Mouse (Mus musculus) forebrain, embryonic 10.5 days (tissue): ENCODE measurements around the gene Lmbrd1. TPM values are rescaled to one million over a fixed set of nuclear protein-coding genes. Genes with fewer than 3 reads are reported as not detected.

Experiments used
- DNase-seq: peaks from one replicate; pipeline ENCODE4 v3.0.0-alpha.2; 2017; ENCODE audit warnings: low spot score; ENCODE audit errors: extremely low spot score
- H3K27ac ChIP-seq: fragments of 300-500 bp; sonication (generic); 2 replicates; pipeline ENCODE4 v1.5.1; 2016; ENCODE audit warnings: mild to moderate bottlenecking
- H3K27me3 ChIP-seq: fragments of 300-500 bp; sonication (generic); 2 replicates; pipeline ENCODE4 v1.6.1; 2016; ENCODE audit warnings: mild to moderate bottlenecking; ENCODE audit not compliant: poor library complexity, severe bottlenecking
- H3K36me3 ChIP-seq: fragments of 300-500 bp; sonication (generic); replicated peaks from 2 replicates; pipeline ENCODE4 v1.6.1; 2016; ENCODE audit warnings: mild to moderate bottlenecking, moderate library complexity
- H3K4me1 ChIP-seq: fragments of 300-500 bp; sonication (generic); 2 replicates; pipeline ENCODE4 v1.6.1; 2016
- H3K4me3 ChIP-seq: fragments of 300-500 bp; sonication (generic); 2 replicates; pipeline ENCODE4 v1.5.1; 2016; ENCODE audit warnings: mild to moderate bottlenecking, moderate library complexity
- H3K9me3 ChIP-seq: fragments of 300-500 bp; sonication (generic); 2 replicates; pipeline ENCODE4 v1.6.1; 2016; ENCODE audit warnings: mild to moderate bottlenecking, moderate library complexity
- WGBS: fragments of 180-500 bp; shearing (Covaris S2); methylation state at CpG from one replicate; pipeline ENCODE4 v1.1.7; 2016; 5-methylcytosine and 5-hydroxymethylcytosine counted together
- polyA plus RNA-seq: library from polyadenylated mRNA; unstranded; fragments of >200 nt; fragmentation: Nextera tagmentation; extraction: Ambion mirVana; gene quantifications from 2 replicates; pipeline ENCODE4 v1.2.1, GENCODE M21; 2016

The Lmbrd1 gene
- polyA plus RNA-seq, 1 experiment from 2014 or later: 24.0 TPM

DNA sequence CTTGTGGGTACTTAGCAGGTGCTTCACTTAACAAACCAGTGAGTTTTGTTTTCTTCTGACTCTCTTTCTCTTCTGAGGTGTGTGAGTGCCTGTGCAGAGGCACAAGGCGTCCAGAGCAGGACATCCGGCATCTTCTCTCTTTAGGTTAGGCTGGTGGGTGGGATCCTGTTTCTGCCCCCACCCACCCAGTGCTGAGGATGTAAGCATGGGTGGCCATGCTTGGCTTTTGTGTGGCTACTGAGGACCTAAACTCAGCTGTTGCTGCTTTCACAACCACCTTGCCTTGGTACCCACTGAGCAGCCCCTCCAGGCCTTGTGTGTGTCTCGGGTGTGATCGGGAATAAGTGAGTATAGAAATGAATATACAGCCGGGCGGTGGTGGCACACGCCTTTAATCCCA, 7.2 kb downstream of the Lmbrd1 start:
- peaks cover 19% of the 10 kb centered on the region for H3K36me3 ChIP-seq
- no peak for DNase-seq
- no peak overlapping the region for H3K27ac ChIP-seq
- H3K9me3 ChIP-seq: no peaks in the 10 kb centered on the region
- no peaks in the 10 kb centered on the region for H3K4me1 ChIP-seq
- no peak overlapping the region for H3K4me3 ChIP-seq
- 93% methylated on average over 7 of the region's 7 CpGs for WGBS
- no peaks in the 10 kb centered on the region for H3K27me3 ChIP-seq

GRCm38 (mm10) chr1:24686235-24687021, 8.0 kb downstream of the Lmbrd1 start:
- Histone ChIP-seq H3K36me3 (peaks cover 19% of the 10 kb centered on the region), H3K27ac (no peak overlapping the region), H3K9me3 (no peaks in the 10 kb centered on the region), H3K4me3 (no peak overlapping the region), H3K4me1 (no peaks in the 10 kb centered on the region), H3K27me3 (no peaks in the 10 kb centered on the region)
- WGBS: 94% methylated on average over 4 of the region's 4 CpGs
- no peak for DNase-seq

DNA sequence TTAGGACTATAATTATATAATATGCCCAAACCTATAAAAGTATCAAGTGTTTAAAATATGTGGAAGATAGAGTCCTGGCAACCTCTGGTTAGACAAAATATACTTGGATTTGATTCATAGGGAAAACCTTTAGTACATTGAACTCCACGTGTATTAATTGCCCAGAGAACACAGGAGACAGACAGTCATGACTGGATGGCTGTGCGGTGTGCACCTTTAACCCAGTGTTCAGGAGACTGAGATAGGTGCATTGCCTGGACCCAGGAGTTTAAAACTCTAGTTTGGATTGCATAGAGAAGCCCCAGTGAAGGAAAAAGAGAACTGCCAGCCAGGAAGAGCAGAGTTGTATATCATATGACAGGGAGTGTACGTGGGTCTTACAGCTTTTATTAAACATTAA, 19.2 kb downstream of the Lmbrd1 start:
- no peak for DNase-seq
- 91% methylated on average over 3 of the region's 3 CpGs for WGBS
- H3K9me3 ChIP-seq: no peaks in the 10 kb centered on the region
- no peaks in the 10 kb centered on the region for H3K27me3 ChIP-seq
- peaks cover 6% of the 10 kb centered on the region for H3K4me1 ChIP-seq
- peaks cover 9% of the 10 kb centered on the region for H3K36me3 ChIP-seq
- no peak overlapping the region for H3K4me3 ChIP-seq
- H3K27ac ChIP-seq: no peak overlapping the region

DNA sequence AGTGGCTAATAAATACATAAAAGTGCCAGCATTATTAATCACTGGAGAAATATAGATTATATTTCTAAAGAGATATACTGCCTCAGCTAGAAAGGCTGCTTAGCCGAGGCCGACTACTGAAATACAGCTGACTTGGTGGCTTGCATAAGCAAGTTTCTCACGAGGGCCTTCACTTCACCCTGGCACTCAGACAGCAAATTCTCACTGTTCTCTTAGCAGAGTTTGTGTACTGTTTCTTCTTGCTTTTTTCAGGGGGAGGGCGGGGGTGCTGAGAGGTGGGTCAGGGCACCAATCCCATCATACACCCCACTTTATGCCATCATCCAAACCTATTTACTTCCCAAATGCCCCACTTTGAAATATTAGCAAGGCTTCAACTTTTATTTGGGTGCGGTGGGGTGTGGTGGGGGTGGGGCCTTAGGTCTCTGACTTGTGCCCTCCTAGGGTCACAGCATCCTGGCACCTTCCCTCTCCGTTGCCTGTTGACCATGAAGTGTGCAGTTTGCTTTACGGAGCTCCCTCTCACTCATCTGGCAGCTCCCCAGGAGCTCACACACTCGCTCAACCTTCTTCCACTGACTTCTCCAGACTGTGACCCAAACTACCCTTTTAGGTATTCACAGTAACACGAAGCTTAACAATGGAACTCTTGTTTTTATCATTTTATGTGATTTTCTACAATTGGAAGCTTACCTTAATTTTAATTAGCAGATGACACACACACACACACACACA, 19.9 kb downstream of the Lmbrd1 start:
- WGBS: 74% methylated on average over 9 of the region's 9 CpGs
- Histone ChIP-seq H3K27me3 (no peaks in the 10 kb centered on the region), H3K4me1 (peaks cover 6% of the 10 kb centered on the region), H3K36me3 (peaks cover 3% of the 10 kb centered on the region), H3K9me3 (no peaks in the 10 kb centered on the region), H3K27ac (no peak overlapping the region), H3K4me3 (no peak overlapping the region)
- no peak for DNase-seq

GRCm38 (mm10) chr1:24699320-24699719, 20.9 kb downstream of the Lmbrd1 start:
- Histone ChIP-seq H3K4me3 (no peak overlapping the region), H3K9me3 (no peaks in the 10 kb centered on the region), H3K27ac (no peak overlapping the region), H3K36me3 (no peaks in the 10 kb centered on the region), H3K27me3 (no peaks in the 10 kb centered on the region), H3K4me1 (peaks cover 6% of the 10 kb centered on the region)
- 27% methylated on average over 9 of the region's 9 CpGs for WGBS
- no peak for DNase-seq

GRCm38 (mm10) chr1:24700241-24700640, 21.8 kb downstream of the Lmbrd1 start:
- Histone ChIP-seq H3K36me3 (peaks cover 4% of the 10 kb centered on the region; the same call in 1 of the 2 replicates), H3K4me3 (no peak overlapping the region), H3K4me1 (peaks cover 6% of the 10 kb centered on the region), H3K27ac (no peak overlapping the region), H3K27me3 (no peaks in the 10 kb centered on the region), H3K9me3 (no peaks in the 10 kb centered on the region)
- WGBS: 88% methylated on average over 5 of the region's 5 CpGs
- no peak for DNase-seq

DNA sequence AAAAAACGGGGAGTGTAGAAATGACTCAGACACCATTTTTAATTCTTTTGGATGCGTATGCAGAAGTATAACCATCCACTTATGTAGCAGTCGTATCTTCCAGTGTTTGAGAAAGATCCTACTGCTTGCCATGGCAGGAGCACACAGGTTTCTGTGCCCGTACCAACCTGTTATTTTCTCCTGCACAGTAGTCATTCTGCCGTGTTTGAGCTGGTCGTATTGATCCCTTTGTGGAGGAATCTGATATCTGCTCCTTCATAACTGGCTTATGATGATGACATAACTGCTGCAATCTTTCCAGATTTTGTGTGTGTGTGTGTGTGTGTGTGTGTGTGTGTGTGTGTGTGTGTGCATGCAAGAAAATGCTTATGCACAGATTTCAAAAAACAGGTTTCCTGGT, 25.4 kb downstream of the Lmbrd1 start:
- Histone ChIP-seq H3K27ac (no peak overlapping the region), H3K36me3 (peaks cover 29% of the 10 kb centered on the region), H3K4me3 (no peak overlapping the region), H3K27me3 (no peaks in the 10 kb centered on the region), H3K9me3 (no peaks in the 10 kb centered on the region), H3K4me1 (peaks cover 6% of the 10 kb centered on the region)
- 89% methylated on average over 6 of the region's 6 CpGs for WGBS
- no peak for DNase-seq

DNA sequence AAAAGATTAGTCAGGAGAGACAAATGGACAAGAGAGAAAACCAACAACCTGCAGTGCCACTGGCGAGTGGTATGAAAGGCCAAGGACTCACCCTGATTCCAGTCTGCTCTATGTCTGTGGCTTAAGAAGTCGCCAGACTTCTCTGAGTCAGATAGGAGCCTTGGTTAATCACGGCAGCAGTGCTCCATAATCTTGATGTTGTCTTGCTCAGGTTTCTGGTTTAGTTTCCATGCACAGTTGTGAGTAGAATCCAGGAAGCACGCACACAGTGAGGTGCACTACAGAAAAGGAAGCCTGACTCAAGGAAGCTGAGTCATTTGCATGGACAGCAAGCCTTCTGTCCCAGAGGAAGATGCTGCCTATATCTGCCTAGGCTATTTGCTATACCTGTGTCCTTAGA, 37.9 kb downstream of the Lmbrd1 start:
- Histone ChIP-seq H3K27me3 (no peaks in the 10 kb centered on the region), H3K4me1 (no peaks in the 10 kb centered on the region), H3K4me3 (no peak overlapping the region), H3K36me3 (peaks cover 36% of the 10 kb centered on the region), H3K27ac (no peak overlapping the region), H3K9me3 (peaks cover 11% of the 10 kb centered on the region; the same call in 1 of the 2 replicates)
- DNase-seq: no peak
- WGBS: 94% methylated on average over 4 of the region's 4 CpGs

- Histone ChIP-seq H3K36me3 (peaks cover 36% of the 10 kb centered on the region), H3K27me3 (no peaks in the 10 kb centered on the region), H3K27ac (no peak overlapping the region), H3K9me3 (peaks cover 11% of the 10 kb centered on the region; the same call in 1 of the 2 replicates), H3K4me1 (no peaks in the 10 kb centered on the region), H3K4me3 (no peak overlapping the region)
- DNase-seq: no peak
- WGBS: 68% methylated on average over 3 of the region's 3 CpGs
These were observed 41.2 kb downstream of the Lmbrd1 start for GRCm38 (mm10) chr1:24719621-24720020.

DNA sequence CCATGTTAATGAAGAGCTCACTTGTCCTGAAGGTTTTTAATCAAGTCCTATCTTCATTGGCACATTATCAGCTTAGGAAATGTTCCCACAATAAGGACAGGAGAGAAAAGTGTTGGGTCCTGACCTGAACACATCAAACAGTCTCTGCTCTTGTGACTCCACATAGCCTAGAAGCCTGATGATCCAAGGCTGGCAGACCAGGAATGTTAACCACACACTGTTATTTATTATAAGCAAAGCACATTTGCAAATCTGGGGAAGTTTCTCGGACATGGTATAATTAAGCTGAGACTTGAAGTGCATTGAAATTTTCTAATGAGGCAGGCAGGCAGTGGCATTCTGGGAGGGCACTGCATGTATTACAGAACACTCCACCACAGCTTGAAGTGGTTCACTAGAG, 41.8 kb downstream of the Lmbrd1 start:
- 87% methylated on average over 1 of the region's 1 CpGs for WGBS

GRCm38 (mm10) chr1:24729784-24730183, 51.4 kb downstream of the Lmbrd1 start:
- no peaks in the 10 kb centered on the region for H3K4me1 ChIP-seq
- H3K27me3 ChIP-seq: no peaks in the 10 kb centered on the region
- no peaks in the 10 kb centered on the region for H3K9me3 ChIP-seq
- peaks cover 49% of the 10 kb centered on the region for H3K36me3 ChIP-seq
- H3K4me3 ChIP-seq: no peak overlapping the region
- no peak overlapping the region for H3K27ac ChIP-seq
- no peak for DNase-seq
- 96% methylated on average over 11 of the region's 11 CpGs for WGBS

More for the DNA sequence above, 41.8 kb downstream of the Lmbrd1 start:
- Histone ChIP-seq H3K27ac (no peak overlapping the region), H3K36me3 (peaks cover 30% of the 10 kb centered on the region), H3K27me3 (no peaks in the 10 kb centered on the region), H3K9me3 (peaks cover 11% of the 10 kb centered on the region; the same call in 1 of the 2 replicates), H3K4me3 (no peak overlapping the region), H3K4me1 (no peaks in the 10 kb centered on the region)
- DNase-seq: no peak

GRCm38 (mm10) chr1:24732286-24732685, 53.9 kb downstream of the Lmbrd1 start:
- no peaks in the 10 kb centered on the region for H3K4me1 ChIP-seq
- H3K27ac ChIP-seq: no peak overlapping the region
- no peak overlapping the region for H3K4me3 ChIP-seq
- H3K36me3 ChIP-seq: peaks cover 49% of the 10 kb centered on the region
- no peak for DNase-seq
- 95% methylated on average over 3 of the region's 3 CpGs for WGBS
- H3K9me3 ChIP-seq: no peaks in the 10 kb centered on the region
- H3K27me3 ChIP-seq: no peaks in the 10 kb centered on the region

DNA sequence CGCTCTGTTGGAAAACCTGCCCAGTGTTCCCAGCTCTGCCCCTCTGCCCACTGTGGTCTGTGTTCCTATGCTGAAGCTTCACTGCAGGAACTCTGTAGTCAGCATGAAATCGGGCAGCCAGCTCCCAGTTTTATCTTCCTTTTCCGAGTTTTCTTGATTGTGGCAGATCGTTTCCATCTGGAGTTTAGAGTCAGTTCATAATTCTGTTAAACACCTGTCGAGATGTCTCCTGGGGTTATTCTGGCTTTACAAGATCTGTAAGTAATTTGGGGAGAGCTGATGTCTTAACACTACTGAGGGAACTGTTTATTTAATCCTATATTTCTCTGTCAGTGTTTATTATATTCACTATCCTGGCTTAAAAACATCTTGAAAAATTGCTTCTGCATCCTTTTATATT, 56.4 kb downstream of the Lmbrd1 start:
- Histone ChIP-seq H3K27me3 (no peaks in the 10 kb centered on the region), H3K4me3 (no peak overlapping the region), H3K9me3 (no peaks in the 10 kb centered on the region), H3K4me1 (no peaks in the 10 kb centered on the region), H3K36me3 (peaks cover 34% of the 10 kb centered on the region), H3K27ac (no peak overlapping the region)
- no peak for DNase-seq
- WGBS: 80% methylated on average over 5 of the region's 5 CpGs
